Mouse (Mus musculus): ENCODE results near the gene Srsf10.

The Srsf10 gene

GRCm38 (mm10) chr4:135855536-135856222, at the start of gene Srsf10:
TSS of gene Srsf10 (plus strand) at chr4:135855747.
- DNase-seq = peak; percentile 99

GRCm38 (mm10) chr4:135814896-135815295, 40.7 kb upstream of the Srsf10 start:
- DNase-seq = no peak

GRCm38 (mm10) chr4:135816905-135817622, 38.5 kb upstream of the Srsf10 start:
- DNase-seq = peak; percentile 58

- DNase-seq = peak; percentile 37
Observed at GRCm38 (mm10) chr4:135818366-135818765, 37.2 kb upstream of the Srsf10 start.

- DNase-seq = peak; percentile 74
Observed at GRCm38 (mm10) chr4:135819826-135820526, 35.6 kb upstream of the Srsf10 start.

GRCm38 (mm10) chr4:135821772-135822171, 33.8 kb upstream of the Srsf10 start:
- no peak for DNase-seq

GRCm38 (mm10) chr4:135823298-135823697, 32.2 kb upstream of the Srsf10 start:
- peak; percentile 62 for DNase-seq

GRCm38 (mm10) chr4:135824254-135824653, 31.3 kb upstream of the Srsf10 start:
- no peak for DNase-seq

GRCm38 (mm10) chr4:135828491-135828890, 27.1 kb upstream of the Srsf10 start:
- peak; percentile 89 for DNase-seq

GRCm38 (mm10) chr4:135832070-135832469, 23.5 kb upstream of the Srsf10 start:
- peak; percentile 50 for DNase-seq

GRCm38 (mm10) chr4:135833301-135834123, 22.0 kb upstream of the Srsf10 start:
- DNase-seq = no peak

- DNase-seq = no peak
Observed at GRCm38 (mm10) chr4:135834124-135834717, 21.3 kb upstream of the Srsf10 start.

GRCm38 (mm10) chr4:135838925-135839292, 16.6 kb upstream of the Srsf10 start:
- DNase-seq = no peak

- DNase-seq = no peak
Observed at GRCm38 (mm10) chr4:135839293-135840011, 16.1 kb upstream of the Srsf10 start.

GRCm38 (mm10) chr4:135844400-135844799, 11.1 kb upstream of the Srsf10 start:
- no peak for DNase-seq

- DNase-seq = peak; percentile 43
Observed at GRCm38 (mm10) chr4:135847581-135847980, 8.0 kb upstream of the Srsf10 start.

GRCm38 (mm10) chr4:135850411-135851095, 5.0 kb upstream of the Srsf10 start:
- no peak for DNase-seq

GRCm38 (mm10) chr4:135851942-135852341, 3.6 kb upstream of the Srsf10 start:
- DNase-seq = no peak

- no peak for DNase-seq
Observed at GRCm38 (mm10) chr4:135853987-135854546, 1.5 kb upstream of the Srsf10 start.

- no peak for DNase-seq
Observed at GRCm38 (mm10) chr4:135854630-135855029, 917 bp upstream of the Srsf10 start.

- no peak for DNase-seq
Observed at GRCm38 (mm10) chr4:135855080-135855479, 467 bp upstream of the Srsf10 start.

Data from kidney, postnatal 10 days (tissue).